Mouse (Mus musculus) ES-Bruce4 (cell line): Measurements from ENCODE around the gene Nccrp1.

Experiments
- CTCF ChIP-seq: IDR thresholded peaks from one replicate; pipeline ENCODE4 v1.8.1; 2011; ENCODE audit warnings: low read depth, low read length
- EP300 ChIP-seq: IDR thresholded peaks from 2 replicates; pipeline ENCODE4 v1.6.1; 2011; ENCODE audit warnings: low read depth, low read length; ENCODE audit not compliant: insufficient read depth
- POLR2A ChIP-seq: IDR thresholded peaks from one replicate; pipeline ENCODE4 v1.8.1; 2011; ENCODE audit warnings: low read length; ENCODE audit not compliant: insufficient read depth

GRCm38 (mm10) chr7:28591862-28592261, 44.8 kb upstream of the Nccrp1 start:
- peak; percentile 65; the same call in 1 of the 2 replicates for TF ChIP-seq EP300
- TF ChIP-seq POLR2A = no peak
- no peak for TF ChIP-seq CTCF
